Mouse (Mus musculus): Measurements from ENCODE around the gene Tax1bp3.

Tax1bp3 gene

GRCm38 (mm10) chr11:73232513-73232912 lies 55.6 kb downstream of the Tax1bp3 start:
- no peak for DNase-seq

Data from kidney, postnatal 10 days (tissue).